Mouse (Mus musculus) liver, embryonic 14.5 days (tissue): ENCODE measurements around the gene Gdpd2.

Source experiments
- CTCF ChIP-seq: IDR thresholded peaks from 2 replicates; pipeline ENCODE4 v1.5.1; 2016; ENCODE audit warnings: antibody characterized with exemption, low read depth, control low read depth
- EP300 ChIP-seq: IDR thresholded peaks from 2 replicates; pipeline ENCODE4 v1.6.1; 2016; ENCODE audit warnings: antibody characterized with exemption, low read depth

DNA sequence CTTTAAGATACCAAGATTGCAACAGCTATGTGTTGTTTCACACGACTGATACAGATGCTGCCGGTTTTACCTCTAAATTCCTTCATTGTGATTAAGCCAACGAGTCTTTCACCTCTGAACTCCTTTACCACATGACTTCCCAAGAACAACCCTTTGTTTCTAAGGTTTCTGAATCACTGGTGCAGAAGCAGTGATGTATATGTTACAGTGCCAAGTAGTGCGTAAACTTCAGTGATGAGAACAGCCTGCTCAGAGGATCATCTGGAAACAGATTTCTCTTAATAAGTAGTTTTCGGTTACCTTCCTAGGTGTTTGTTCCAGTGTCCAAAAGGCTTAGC, 41.7 kb upstream of the Gdpd2 start:
- no peak for TF ChIP-seq CTCF
- TF ChIP-seq EP300 = no peak
